Mouse (Mus musculus): ENCODE measurements around the gene Rc3h1. TPM values are rescaled to one million over a fixed set of nuclear protein-coding genes. Genes with fewer than 3 reads are reported as not detected.

Gene Rc3h1
- total RNA-seq, 2 experiments from 2014 or later: 33.1 to 36.9 TPM

Other genes with a start within 250 kb of the Rc3h1 start
- 10 to 100 TPM; 19.4 to 21.9 TPM for gene Rabgap1l, start 113.2 kb upstream of the Rc3h1 start, total RNA-seq (2021)
- gene Serpinc1, start 72.2 kb downstream of the Rc3h1 start, total RNA-seq (2021): 1 to 10 TPM; 1.2 to 3.9 TPM
- gene Zbtb37, start 128.4 kb downstream of the Rc3h1 start, total RNA-seq (2021): 10 to 100 TPM; 14.2 to 15.6 TPM
- 10 to 100 TPM; 13.9 to 15.3 TPM for gene Dars2, start 164.2 kb downstream of the Rc3h1 start, total RNA-seq (2021)
- 1 to 10 TPM; 4.9 to 5.2 TPM for gene Cenpl, start 164.3 kb downstream of the Rc3h1 start, total RNA-seq (2021)
- gene Klhl20, start 225.1 kb downstream of the Rc3h1 start, total RNA-seq (2021): 10 to 100 TPM; 15.4 to 18.9 TPM
- not detected for gene Ankrd45, start 236.3 kb downstream of the Rc3h1 start, total RNA-seq (2021)